Mouse (Mus musculus) stomach, embryonic 16.5 days (tissue): ENCODE measurements around the gene 1700049E17Rik2. TPM values are rescaled to one million over a fixed set of nuclear protein-coding genes. Genes with fewer than 3 reads are reported as not detected.
"Not testable (repeated sequence)": the region's sequence is repeated elsewhere in the genome, so short reads cannot be mapped to it uniquely, and the experiment has no call there.

Experiments used
- ATAC-seq: fragments of 200-750 bp; cut with Nextera tagmentation; 2 replicates; pipeline ENCODE4 v1.8.0; 2017; ENCODE audit warnings: moderate number of reproducible peaks, moderate TSS enrichment; ENCODE audit not compliant: insufficient read depth, low FRiP score
- H3K27ac ChIP-seq: fragments of 300-500 bp; sonication (generic); 2 replicates; pipeline ENCODE4 v1.5.1; 2014; ENCODE audit warnings: low read length
- H3K27me3 ChIP-seq: fragments of 300-500 bp; sonication (generic); 2 replicates; pipeline ENCODE4 v1.6.1; 2014; ENCODE audit warnings: low read length, control low read depth, mixed read lengths; ENCODE audit not compliant: control insufficient read depth, insufficient read depth
- H3K36me3 ChIP-seq: fragments of 300-500 bp; sonication (generic); 2 replicates; pipeline ENCODE4 v1.6.1; 2014; ENCODE audit warnings: low read length; ENCODE audit not compliant: control insufficient read depth, insufficient read depth
- H3K4me1 ChIP-seq: fragments of 300-500 bp; sonication (generic); 2 replicates; pipeline ENCODE4 v1.6.1; 2014; ENCODE audit warnings: low read length, control low read depth, mixed read lengths; ENCODE audit not compliant: control insufficient read depth, insufficient read depth
- H3K4me2 ChIP-seq: fragments of 300-500 bp; sonication (generic); 2 replicates; pipeline ENCODE4 v1.6.1; 2014; ENCODE audit warnings: low read depth, low read length, mixed read lengths
- H3K4me3 ChIP-seq: fragments of 300-500 bp; sonication (generic); replicated peaks from 2 replicates; pipeline ENCODE4 v1.5.1; 2014; ENCODE audit warnings: mild to moderate bottlenecking, low read length
- H3K9ac ChIP-seq: fragments of 300-500 bp; sonication (generic); 2 replicates; pipeline ENCODE4 v1.6.1; 2014; ENCODE audit warnings: low read length
- H3K9me3 ChIP-seq: fragments of 300-500 bp; sonication (generic); replicated peaks from 2 replicates; pipeline ENCODE4 v1.6.1; 2016; ENCODE audit warnings: low read length, control low read depth; ENCODE audit not compliant: control insufficient read depth
- WGBS: fragments of 180-500 bp; shearing (Covaris S2); extraction: QIAGEN DNeasy Blood & Tissue Kit; methylation state at CpG from one replicate; pipeline ENCODE4 v1.1.7; 2014; 5-methylcytosine and 5-hydroxymethylcytosine counted together
- polyA plus RNA-seq: library from polyadenylated mRNA; unstranded; fragments of >200 nt; fragmentation: Nextera tagmentation; extraction: Ambion mirVana; gene quantifications from 2 replicates; pipeline ENCODE4 v1.2.1, GENCODE M21; 2015

1700049E17Rik2 gene
- not detected in 2 replicates for polyA plus RNA-seq

GRCm38 (mm10) chr14:41572911-41573310, at the start of gene 1700049E17Rik2:
TSS of gene 1700049E17Rik2 (plus strand) at chr14:41573211.
- not testable (repeated sequence) for H3K4me1 ChIP-seq, H3K9me3 ChIP-seq, H3K4me2 ChIP-seq, ATAC-seq, H3K27me3 ChIP-seq, H3K4me3 ChIP-seq, H3K36me3 ChIP-seq, H3K27ac ChIP-seq, H3K9ac ChIP-seq
- no CpG with 5 or more reads among the region's 1 CpGs for WGBS

GRCm38 (mm10) chr14:41524695-41525094, 48.3 kb upstream of the 1700049E17Rik2 start:
- not testable (repeated sequence) for H3K36me3 ChIP-seq, H3K27ac ChIP-seq, H3K4me1 ChIP-seq, ATAC-seq, H3K9me3 ChIP-seq, H3K27me3 ChIP-seq, H3K4me3 ChIP-seq, H3K9ac ChIP-seq, H3K4me2 ChIP-seq
- WGBS: 70% methylated on average over 1 of the region's 1 CpGs

- H3K9ac ChIP-seq, H3K27ac ChIP-seq, H3K27me3 ChIP-seq, H3K4me1 ChIP-seq, ATAC-seq, H3K9me3 ChIP-seq, H3K4me2 ChIP-seq, H3K4me3 ChIP-seq, H3K36me3 ChIP-seq: not testable (repeated sequence)
- WGBS: no CpG with 5 or more reads among the region's 2 CpGs
Observed at GRCm38 (mm10) chr14:41555483-41555882, 17.5 kb upstream of the 1700049E17Rik2 start, which contains the start of gene Gm7970. TSS of gene Gm7970 (minus strand) at chr14:41555583.

- H3K9me3 ChIP-seq, H3K4me2 ChIP-seq, H3K27me3 ChIP-seq, H3K27ac ChIP-seq, ATAC-seq, H3K4me3 ChIP-seq, H3K36me3 ChIP-seq, H3K4me1 ChIP-seq, H3K9ac ChIP-seq: not testable (repeated sequence)
- 83% methylated on average over 1 of the region's 1 CpGs for WGBS
Observed at GRCm38 (mm10) chr14:41586346-41586745, 13.3 kb downstream of the 1700049E17Rik2 start.

- H3K36me3 ChIP-seq, H3K9me3 ChIP-seq, H3K9ac ChIP-seq, H3K4me2 ChIP-seq, H3K27me3 ChIP-seq, ATAC-seq, H3K27ac ChIP-seq, H3K4me3 ChIP-seq, H3K4me1 ChIP-seq: not testable (repeated sequence)
- WGBS: 94% methylated on average over 15 of the region's 15 CpGs
Observed at GRCm38 (mm10) chr14:41600935-41601334, 27.9 kb downstream of the 1700049E17Rik2 start.

GRCm38 (mm10) chr14:41610690-41611089, 37.7 kb downstream of the 1700049E17Rik2 start:
- WGBS: 74% methylated on average over 1 of the region's 1 CpGs
- H3K27me3 ChIP-seq, ATAC-seq, H3K4me2 ChIP-seq, H3K9me3 ChIP-seq, H3K4me1 ChIP-seq, H3K27ac ChIP-seq, H3K36me3 ChIP-seq, H3K4me3 ChIP-seq, H3K9ac ChIP-seq: not testable (repeated sequence)

- not testable (repeated sequence) for H3K4me1 ChIP-seq, H3K36me3 ChIP-seq, H3K9me3 ChIP-seq, H3K4me2 ChIP-seq, ATAC-seq, H3K27me3 ChIP-seq, H3K4me3 ChIP-seq, H3K9ac ChIP-seq, H3K27ac ChIP-seq
- WGBS: 89% methylated on average over 4 of the region's 5 CpGs
Observed at GRCm38 (mm10) chr14:41622535-41622934, 49.5 kb downstream of the 1700049E17Rik2 start.

GRCm38 (mm10) chr14:41624512-41624911, 51.5 kb downstream of the 1700049E17Rik2 start, which contains the start of gene Gm3072:
TSS of gene Gm3072 (minus strand) at chr14:41624612.
- not testable (repeated sequence) for ATAC-seq, H3K9me3 ChIP-seq, H3K4me1 ChIP-seq, H3K4me3 ChIP-seq, H3K27me3 ChIP-seq, H3K27ac ChIP-seq, H3K9ac ChIP-seq, H3K4me2 ChIP-seq, H3K36me3 ChIP-seq
- WGBS: 71% methylated on average over 1 of the region's 2 CpGs

- H3K9me3 ChIP-seq, H3K4me3 ChIP-seq, H3K36me3 ChIP-seq, H3K9ac ChIP-seq, H3K4me1 ChIP-seq, ATAC-seq, H3K27ac ChIP-seq, H3K4me2 ChIP-seq, H3K27me3 ChIP-seq: not testable (repeated sequence)
- 96% methylated on average over 9 of the region's 11 CpGs for WGBS
Observed at GRCm38 (mm10) chr14:41630144-41630543, 57.1 kb downstream of the 1700049E17Rik2 start.
